Mouse (Mus musculus): Measurements from ENCODE around the gene Spr.

DNA sequence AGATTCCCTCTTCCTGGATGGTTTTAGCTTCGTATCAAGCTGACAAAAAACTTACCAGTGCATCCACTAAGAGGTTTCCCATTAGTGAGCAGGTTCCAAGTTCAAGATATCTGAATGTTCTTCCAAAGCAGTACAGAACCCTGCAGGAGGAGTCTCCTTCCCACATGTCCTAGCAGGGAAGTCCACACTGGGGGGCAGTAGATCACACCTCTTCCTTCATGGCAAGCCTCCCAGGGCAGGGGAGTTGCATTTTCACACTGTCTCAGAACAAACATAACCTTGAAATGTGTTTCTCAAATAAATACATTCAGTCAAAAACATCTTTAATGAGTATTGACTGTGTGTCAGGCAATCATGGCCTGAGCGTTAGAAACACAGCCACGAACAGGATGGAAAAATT lies 42.0 kb upstream of the Spr start:
- TF ChIP-seq EP300 (IDR thresholded peaks at IDR 0.05; ENCODE audit: low read depth) (no peak), CTCF (IDR thresholded peaks at IDR 0.05; ENCODE audit: low read depth) (no peak)
